ENCODE assay signal across 17 mouse cellular contexts in the genomic region with DNA sequence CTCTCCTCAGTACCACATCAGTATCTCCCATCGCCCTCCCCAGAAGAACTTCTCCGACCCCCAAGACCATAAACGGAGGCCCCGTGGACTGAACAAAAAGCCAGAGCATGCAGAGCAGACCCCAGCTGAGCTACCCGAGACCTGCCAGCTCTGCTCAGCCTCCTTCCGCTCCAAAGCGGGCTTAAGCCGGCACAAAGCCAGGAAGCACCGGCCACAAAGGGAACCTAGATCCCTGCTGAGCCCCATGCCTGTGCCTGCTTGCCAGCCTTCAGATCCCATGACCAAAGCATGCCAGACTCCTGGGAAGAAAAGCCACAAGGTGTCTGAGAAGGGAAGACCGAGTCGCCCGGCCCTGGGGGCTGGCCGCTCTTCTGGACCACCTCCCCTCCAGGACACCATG. TPM values are rescaled to one million over a fixed set of nuclear protein-coding genes. Genes with fewer than 3 reads are reported as not detected.
DNase-seq lines count a peak whose midpoint lies in the region; ATAC-seq lines count a peak whose summit lies in the region.
"Had no signal": no experiment of that assay in that cellular context is flagged by ENCODE, and none has a peak within 500 bp of the region (broad histone marks: within the 10 kb centered on the region; RNA-seq: fewer than 3 reads in every experiment).

No protein-coding gene starts in this region.

- H3K4me2 ChIP-seq in forebrain, embryonic 14.5 days (ENCODE audit: low read length): no peak overlapping the region
- no peak overlapping the region for H3K4me2 ChIP-seq in forebrain, embryonic 16.5 days (ENCODE audit: low read length)
- H3K4me2 ChIP-seq in midbrain, embryonic 11.5 days: no peak overlapping the region
- H3K4me2 ChIP-seq: embryonic facial prominence, embryonic 15.5 days; heart, embryonic 11.5 days; hindbrain, embryonic 15.5 days had no signal

- DNase-seq in forebrain, embryonic 14.5 days (ENCODE audit: low spot score): peak; percentile 46
- DNase-seq in midbrain, embryonic 10.5 days (ENCODE audit: low spot score): no peak
- DNase-seq in midbrain, embryonic 11.5 days (ENCODE audit: low spot score, missing footprints): no peak
- peak; percentile 33 for DNase-seq in Muller cell, postnatal 12 days (ENCODE audit: inconsistent ontology term)
- DNase-seq in cerebellum, postnatal 10 days: peak; percentile 73 to 82
- no peak for DNase-seq in adrenal gland, postnatal 4 days (ENCODE audit: low spot score in 2 of 2)
- DNase-seq: B cell, adult 2 months; heart, postnatal 10 days; liver; right cerebral cortex, postnatal 25 days; thymus, adult 2 months had no signal

- H3K9me3 ChIP-seq in forebrain, embryonic 14.5 days (replicated peaks; ENCODE audit: control insufficient read depth, low read length): no peaks in the 10 kb centered on the region
- H3K9me3 ChIP-seq in forebrain, embryonic 16.5 days (ENCODE audit: control insufficient read depth, low read length): no peaks in the 10 kb centered on the region
- H3K9me3 ChIP-seq in midbrain, embryonic 10.5 days (replicated peaks): no peaks in the 10 kb centered on the region
- H3K9me3 ChIP-seq in midbrain, embryonic 11.5 days (ENCODE audit: control insufficient read depth, low read length): no peaks in the 10 kb centered on the region
- H3K9me3 ChIP-seq: embryonic facial prominence, embryonic 15.5 days; hindbrain, embryonic 15.5 days had no signal

- no peak overlapping the region for H3K9ac ChIP-seq in forebrain, embryonic 14.5 days (ENCODE audit: low read length)
- H3K9ac ChIP-seq in forebrain, embryonic 16.5 days (replicated peaks; ENCODE audit: low read depth, low read length): no peak overlapping the region
- no peak overlapping the region for H3K9ac ChIP-seq in midbrain, embryonic 11.5 days (ENCODE audit: low read length)
- H3K9ac ChIP-seq: embryonic facial prominence, embryonic 15.5 days; hindbrain, embryonic 15.5 days had no signal

- H3K27ac ChIP-seq in forebrain, embryonic 14.5 days (ENCODE audit: low read depth, low read length): no peak overlapping the region
- H3K27ac ChIP-seq in forebrain, embryonic 16.5 days (ENCODE audit: low read length): no peak overlapping the region
- 0 out of 2 replicates have a peak overlapping the region, but pooled peaks have one; percentile 38 for H3K27ac ChIP-seq in midbrain, embryonic 10.5 days (replicated peaks)
- no peak overlapping the region for H3K27ac ChIP-seq in midbrain, embryonic 11.5 days (ENCODE audit: low read depth, low read length)
- H3K27ac ChIP-seq: embryonic facial prominence, embryonic 15.5 days; hindbrain, embryonic 15.5 days had no signal

- H3K36me3 ChIP-seq in forebrain, embryonic 14.5 days (ENCODE audit: control insufficient read depth, insufficient read depth, low read length): no peaks in the 10 kb centered on the region
- no peaks in the 10 kb centered on the region for H3K36me3 ChIP-seq in forebrain, embryonic 16.5 days (ENCODE audit: control insufficient read depth, insufficient read depth)
- no peaks in the 10 kb centered on the region for H3K36me3 ChIP-seq in midbrain, embryonic 10.5 days
- no peaks in the 10 kb centered on the region for H3K36me3 ChIP-seq in midbrain, embryonic 11.5 days (ENCODE audit: control insufficient read depth, insufficient read depth, low read length)
- H3K36me3 ChIP-seq: hindbrain, embryonic 15.5 days had no signal

- ATAC-seq in forebrain, embryonic 14.5 days: no peak
- ATAC-seq in forebrain, embryonic 16.5 days: no peak
- no peak for ATAC-seq in midbrain, embryonic 11.5 days (ENCODE audit: low FRiP score)
- ATAC-seq: intestine, postnatal 0 days; lung, postnatal 0 days had no signal

- 17% methylated on average over 13 of the region's 13 CpGs for WGBS in forebrain, embryonic 14.5 days
- 19% methylated on average over 13 of the region's 13 CpGs for WGBS in forebrain, embryonic 16.5 days
- WGBS in midbrain, embryonic 10.5 days: 48% methylated on average over 13 of the region's 13 CpGs
- WGBS in midbrain, embryonic 11.5 days: 29% methylated on average over 13 of the region's 13 CpGs

- no peak overlapping the region for H3K4me3 ChIP-seq in forebrain, embryonic 14.5 days (ENCODE audit: low read depth, low read length)
- no peak overlapping the region for H3K4me3 ChIP-seq in forebrain, embryonic 16.5 days (replicated peaks; ENCODE audit: low read length)
- H3K4me3 ChIP-seq in midbrain, embryonic 10.5 days: no peak overlapping the region
- H3K4me3 ChIP-seq in midbrain, embryonic 11.5 days (ENCODE audit: low read depth, low read length): no peak overlapping the region
- H3K4me3 ChIP-seq: embryonic facial prominence, embryonic 15.5 days; hindbrain, embryonic 15.5 days had no signal

- 0 out of 2 replicates have a peak, but pooled peaks cover 2% of the 10 kb centered on the region for H3K27me3 ChIP-seq in forebrain, embryonic 14.5 days (replicated peaks; ENCODE audit: control insufficient read depth, insufficient read depth, low read length)
- H3K27me3 ChIP-seq in forebrain, embryonic 16.5 days (replicated peaks; ENCODE audit: control insufficient read depth, insufficient read depth, low read length): 0 out of 2 replicates have a peak, but pooled peaks cover 2% of the 10 kb centered on the region
- H3K27me3 ChIP-seq in midbrain, embryonic 10.5 days (ENCODE audit: low read depth, poor library complexity, severe bottlenecking): peaks cover 88% of the 10 kb centered on the region
- peaks cover 6% of the 10 kb centered on the region; the same call in 1 of the 2 replicates for H3K27me3 ChIP-seq in midbrain, embryonic 11.5 days (ENCODE audit: control insufficient read depth, insufficient read depth, low read length)

- H3K4me1 ChIP-seq in forebrain, embryonic 14.5 days (ENCODE audit: control insufficient read depth, insufficient read depth, low read length): peaks cover 4% of the 10 kb centered on the region; the same call in 1 of the 2 replicates
- peaks cover 12% of the 10 kb centered on the region for H3K4me1 ChIP-seq in forebrain, embryonic 16.5 days (replicated peaks; ENCODE audit: control insufficient read depth, insufficient read depth, low read length)
- H3K4me1 ChIP-seq in midbrain, embryonic 10.5 days: peaks cover 42% of the 10 kb centered on the region
- H3K4me1 ChIP-seq in midbrain, embryonic 11.5 days (ENCODE audit: control insufficient read depth, insufficient read depth, low read length): no peaks in the 10 kb centered on the region; the same call in 1 of the 2 replicates

RNA-seq across cellular contexts. Expression of a gene that starts 15.1 kb away (rescaled TPM):
- polyA plus RNA-seq in forebrain, embryonic 14.5 days (2014; fragmentation: Nextera tagmentation; extraction: Ambion mirVana): 0.41 and 0.47 TPM in 2 replicates
- polyA plus RNA-seq in forebrain, embryonic 16.5 days (2015; fragmentation: Nextera tagmentation; extraction: Ambion mirVana): 0.41 and 0.65 TPM in 2 replicates
- 1.3 and 1.5 TPM in 2 replicates for polyA plus RNA-seq in midbrain, embryonic 10.5 days (2016; fragmentation: Nextera tagmentation; extraction: Ambion mirVana)
- 1.6 and 1.8 TPM in 2 replicates for polyA plus RNA-seq in midbrain, embryonic 11.5 days (2014; fragmentation: Nextera tagmentation; extraction: Ambion mirVana)
- total RNA-seq in adrenal gland, postnatal 4 days (2021): 10 to 100 TPM; 32.9 to 42.5 TPM

Comparison
In these comparisons a context has a peak if more than half of its experiments do, and no peak if none do; other contexts are left out.
1. DNase-seq: peak in forebrain, embryonic 14.5 days (single experiment), Muller cell, postnatal 12 days (single experiment) and cerebellum, postnatal 10 days (2 of 2); none in midbrain, embryonic 10.5 days (single experiment), midbrain, embryonic 11.5 days (single experiment) and adrenal gland, postnatal 4 days (0 of 2).